Mouse (Mus musculus) liver, embryonic 16.5 days (tissue): Measurements from ENCODE around the gene Kcnd3. TPM values are rescaled to one million over a fixed set of nuclear protein-coding genes. Genes with fewer than 3 reads are reported as not detected.

ENCODE experiments used
- ATAC-seq: fragments of 200-750 bp; cut with Nextera tagmentation; 2 replicates; pipeline ENCODE4 v1.8.0; 2017; ENCODE audit warnings: low read depth, mild to moderate bottlenecking, moderate number of reproducible peaks, moderate library complexity
- H3K27ac ChIP-seq: fragments of 300-500 bp; sonication (generic); 2 replicates; pipeline ENCODE4 v1.5.1; 2014; ENCODE audit warnings: mild to moderate bottlenecking, low read length
- H3K27me3 ChIP-seq: fragments of 300-500 bp; sonication (generic); 2 replicates; pipeline ENCODE4 v1.6.1; 2014; ENCODE audit warnings: low read depth, low read length, mixed read lengths; ENCODE audit not compliant: control insufficient read depth, insufficient read depth
- H3K36me3 ChIP-seq: fragments of 300-500 bp; sonication (generic); 2 replicates; pipeline ENCODE4 v1.6.1; 2014; ENCODE audit warnings: mild to moderate bottlenecking; ENCODE audit not compliant: control insufficient read depth, insufficient read depth
- H3K4me1 ChIP-seq: fragments of 300-500 bp; sonication (generic); 2 replicates; pipeline ENCODE4 v1.6.1; 2014; ENCODE audit warnings: low read depth, low read length, mixed read lengths; ENCODE audit not compliant: control insufficient read depth
- H3K4me2 ChIP-seq: fragments of 300-500 bp; sonication (generic); 2 replicates; pipeline ENCODE4 v1.6.1; 2014; ENCODE audit warnings: low read depth, low read length, mixed read lengths
- H3K4me3 ChIP-seq: fragments of 300-500 bp; sonication (generic); 2 replicates; pipeline ENCODE4 v1.5.1; 2014; ENCODE audit warnings: low read depth, mild to moderate bottlenecking, low read length
- H3K9ac ChIP-seq: fragments of 300-500 bp; sonication (generic); 2 replicates; pipeline ENCODE4 v1.6.1; 2014; ENCODE audit warnings: low read depth, low read length
- H3K9me3 ChIP-seq: fragments of 300-500 bp; sonication (generic); replicated peaks from 2 replicates; pipeline ENCODE4 v1.6.1; 2016; ENCODE audit warnings: low read length; ENCODE audit not compliant: control insufficient read depth
- WGBS: fragments of 180-500 bp; shearing (Covaris S2); extraction: QIAGEN DNeasy Blood & Tissue Kit; methylation state at CpG from one replicate; pipeline ENCODE4 v1.1.7; 2014; ENCODE audit not compliant: insufficient replicate concordance; 5-methylcytosine and 5-hydroxymethylcytosine counted together
- polyA plus RNA-seq: library from polyadenylated mRNA; unstranded; fragments of >200 nt; fragmentation: Nextera tagmentation; extraction: Ambion mirVana; gene quantifications from 2 replicates; pipeline ENCODE4 v1.2.1, GENCODE M21; 2015

Kcnd3 gene
- polyA plus RNA-seq, 1 experiment from 2014 or later = 0.05 TPM

DNA sequence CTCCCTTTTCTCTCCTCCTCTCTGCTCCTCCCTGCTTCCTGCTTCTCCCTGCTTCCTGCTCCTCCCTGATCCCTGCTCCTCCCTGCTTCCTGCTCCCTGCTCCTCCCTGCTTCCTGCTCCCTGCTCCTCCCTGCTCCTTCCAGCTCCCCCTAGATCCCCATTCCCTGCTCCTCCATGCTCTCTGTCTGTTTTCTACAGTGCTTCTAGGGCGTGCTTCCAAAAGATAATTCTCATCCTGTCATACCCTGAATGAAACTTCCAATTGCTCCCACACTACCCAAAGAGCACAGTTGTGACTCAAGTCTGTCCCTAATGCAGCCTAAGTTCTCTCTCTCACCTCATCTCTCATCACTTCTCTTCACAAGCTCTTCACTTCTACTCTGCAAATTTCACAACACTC lies 119.8 kb downstream of the Kcnd3 start:
- H3K4me3 ChIP-seq = no peak overlapping the region
- no peak overlapping the region for H3K4me2 ChIP-seq
- no peak overlapping the region for H3K9ac ChIP-seq
- H3K36me3 ChIP-seq = no peaks in the 10 kb centered on the region
- H3K27me3 ChIP-seq = no peaks in the 10 kb centered on the region
- H3K9me3 ChIP-seq = no peaks in the 10 kb centered on the region
- H3K27ac ChIP-seq = no peak overlapping the region
- WGBS = 50% methylated on average over 1 of the region's 1 CpGs
- no peak for ATAC-seq
- no peaks in the 10 kb centered on the region for H3K4me1 ChIP-seq

DNA sequence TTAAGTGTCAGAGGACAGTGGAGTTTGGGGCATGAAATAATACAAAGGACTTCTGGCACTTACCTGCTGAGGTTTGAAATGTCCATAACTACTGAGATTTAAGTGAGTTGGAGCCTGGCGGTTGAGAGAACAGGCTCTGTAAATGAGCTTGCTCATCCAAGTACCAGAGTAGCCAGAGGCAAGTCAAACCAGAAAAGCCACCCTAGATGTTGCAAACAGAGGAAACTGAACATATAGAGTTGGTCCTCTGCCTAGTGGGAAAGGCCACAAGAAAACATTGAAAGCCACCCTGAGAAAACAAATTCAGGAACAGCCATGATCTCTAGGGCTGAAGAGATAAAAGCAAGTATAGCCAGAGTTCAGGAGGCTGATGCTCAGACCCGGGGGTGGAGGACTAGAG lies 121.0 kb downstream of the Kcnd3 start:
- no peak overlapping the region for H3K9ac ChIP-seq
- WGBS = 39% methylated on average over 2 of the region's 2 CpGs

GRCm38 (mm10) chr3:105578320-105578719 lies 126.2 kb downstream of the Kcnd3 start:
- Histone ChIP-seq H3K9ac (no peak overlapping the region), H3K4me1 (no peaks in the 10 kb centered on the region), H3K4me3 (no peak overlapping the region), H3K4me2 (no peak overlapping the region), H3K27me3 (no peaks in the 10 kb centered on the region), H3K9me3 (no peaks in the 10 kb centered on the region), H3K27ac (no peak overlapping the region), H3K36me3 (no peaks in the 10 kb centered on the region)
- WGBS = 44% methylated on average over 3 of the region's 3 CpGs
- ATAC-seq = no peak

More for the DNA sequence above, 121.0 kb downstream of the Kcnd3 start:
- no peak overlapping the region for H3K4me3 ChIP-seq
- H3K27me3 ChIP-seq = no peaks in the 10 kb centered on the region
- H3K9me3 ChIP-seq = no peaks in the 10 kb centered on the region
- no peak overlapping the region for H3K27ac ChIP-seq
- H3K4me2 ChIP-seq = no peak overlapping the region
- ATAC-seq = no peak
- H3K4me1 ChIP-seq = no peaks in the 10 kb centered on the region
- no peaks in the 10 kb centered on the region for H3K36me3 ChIP-seq

- no peak overlapping the region for H3K4me3 ChIP-seq
- no peaks in the 10 kb centered on the region for H3K27me3 ChIP-seq
- no peaks in the 10 kb centered on the region for H3K36me3 ChIP-seq
- H3K9ac ChIP-seq = no peak overlapping the region
- H3K4me1 ChIP-seq = no peaks in the 10 kb centered on the region
- H3K9me3 ChIP-seq = no peaks in the 10 kb centered on the region
- WGBS = 50% methylated on average over 6 of the region's 6 CpGs
- H3K4me2 ChIP-seq = no peak overlapping the region
- no peak overlapping the region for H3K27ac ChIP-seq
- no peak for ATAC-seq
These were observed 129.0 kb downstream of the Kcnd3 start for GRCm38 (mm10) chr3:105581119-105581518.

GRCm38 (mm10) chr3:105585734-105586159 lies 133.6 kb downstream of the Kcnd3 start:
- Histone ChIP-seq H3K27ac (no peak overlapping the region), H3K4me1 (no peaks in the 10 kb centered on the region), H3K9me3 (no peaks in the 10 kb centered on the region), H3K27me3 (no peaks in the 10 kb centered on the region), H3K9ac (no peak overlapping the region), H3K4me3 (no peak overlapping the region), H3K36me3 (no peaks in the 10 kb centered on the region), H3K4me2 (no peak overlapping the region)
- ATAC-seq = no peak
- WGBS = 27% methylated on average over 4 of the region's 4 CpGs

DNA sequence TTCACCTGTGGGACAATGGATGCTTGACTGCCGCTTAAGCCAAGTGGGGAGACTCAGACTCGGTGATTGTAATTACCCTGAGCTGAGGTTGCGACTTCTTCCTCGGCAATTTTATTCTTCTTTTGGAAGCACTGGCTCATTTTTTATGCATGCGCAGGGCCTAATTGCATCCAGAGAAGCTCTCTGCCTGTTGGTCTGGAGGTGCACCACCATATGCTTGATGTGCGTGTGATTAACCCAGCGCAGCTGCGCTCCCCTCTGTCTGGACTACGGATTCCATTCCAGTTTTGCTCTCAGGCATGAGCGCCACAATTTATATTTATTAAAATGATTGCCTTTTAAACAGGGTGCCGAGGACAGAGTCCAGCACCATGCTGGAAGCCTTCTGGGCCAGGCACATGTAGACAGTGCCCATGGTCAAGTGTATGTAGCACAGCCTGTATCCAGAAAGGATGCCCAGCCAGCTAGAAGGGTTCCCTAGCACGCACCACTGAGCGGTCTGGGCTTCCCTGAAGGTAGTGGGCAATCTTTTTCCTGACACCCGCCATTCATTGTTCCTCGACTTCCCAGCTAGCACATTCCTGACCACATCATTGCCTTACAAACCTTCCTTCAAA lies 138.0 kb downstream of the Kcnd3 start:
- no peaks in the 10 kb centered on the region for H3K36me3 ChIP-seq
- no peak overlapping the region for H3K4me3 ChIP-seq
- ATAC-seq = no peak
- no peak overlapping the region for H3K9ac ChIP-seq
- no peaks in the 10 kb centered on the region for H3K27me3 ChIP-seq
- no peaks in the 10 kb centered on the region for H3K4me1 ChIP-seq
- H3K27ac ChIP-seq = no peak overlapping the region
- WGBS = 72% methylated on average over 15 of the region's 15 CpGs
- H3K9me3 ChIP-seq = no peaks in the 10 kb centered on the region
- no peak overlapping the region for H3K4me2 ChIP-seq

GRCm38 (mm10) chr3:105591766-105592165 lies 139.6 kb downstream of the Kcnd3 start:
- 69% methylated on average over 1 of the region's 1 CpGs for WGBS
- no peak overlapping the region for H3K4me3 ChIP-seq
- H3K9me3 ChIP-seq = no peaks in the 10 kb centered on the region
- H3K36me3 ChIP-seq = no peaks in the 10 kb centered on the region
- no peak overlapping the region for H3K9ac ChIP-seq
- H3K4me2 ChIP-seq = no peak overlapping the region
- H3K4me1 ChIP-seq = no peaks in the 10 kb centered on the region
- H3K27ac ChIP-seq = no peak overlapping the region
- H3K27me3 ChIP-seq = no peaks in the 10 kb centered on the region
- no peak for ATAC-seq

DNA sequence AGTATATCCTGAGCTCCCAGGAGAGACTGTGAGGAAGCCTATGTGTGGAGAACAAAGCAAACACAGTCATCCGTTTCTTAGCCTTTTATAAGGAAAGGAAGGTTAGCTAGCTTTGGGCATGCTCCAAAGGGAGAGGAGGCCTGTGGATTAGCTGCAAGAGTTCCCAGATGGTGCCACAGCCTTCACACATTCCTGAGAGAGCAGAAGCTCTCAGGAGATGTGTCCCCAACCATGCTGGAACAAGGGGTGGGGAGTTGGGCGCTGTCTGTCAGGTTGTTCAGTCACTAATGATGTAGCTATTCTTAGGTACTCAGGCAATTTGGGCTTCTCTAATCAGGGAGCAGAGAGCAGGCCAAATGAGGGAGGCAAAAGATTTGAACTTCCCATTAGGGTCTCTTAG lies 140.1 kb downstream of the Kcnd3 start:
- Histone ChIP-seq H3K4me2 (no peak overlapping the region), H3K4me1 (no peaks in the 10 kb centered on the region), H3K27ac (no peak overlapping the region), H3K4me3 (no peak overlapping the region), H3K27me3 (no peaks in the 10 kb centered on the region), H3K9me3 (no peaks in the 10 kb centered on the region), H3K9ac (no peak overlapping the region), H3K36me3 (no peaks in the 10 kb centered on the region)
- ATAC-seq = no peak
- 42% methylated on average over 2 of the region's 2 CpGs for WGBS

GRCm38 (mm10) chr3:105600483-105600882 lies 148.4 kb downstream of the Kcnd3 start:
- no peaks in the 10 kb centered on the region for H3K9me3 ChIP-seq
- H3K27me3 ChIP-seq = no peaks in the 10 kb centered on the region
- no peaks in the 10 kb centered on the region for H3K4me1 ChIP-seq
- no peak for ATAC-seq
- no peak overlapping the region for H3K27ac ChIP-seq
- H3K4me3 ChIP-seq = no peak overlapping the region
- H3K36me3 ChIP-seq = no peaks in the 10 kb centered on the region
- 58% methylated on average over 4 of the region's 4 CpGs for WGBS
- H3K4me2 ChIP-seq = no peak overlapping the region
- H3K9ac ChIP-seq = no peak overlapping the region
